Mouse (Mus musculus): ENCODE data around the gene Acoxl. TPM values are rescaled to one million over a fixed set of nuclear protein-coding genes. Genes with fewer than 3 reads are reported as not detected.
A peak's percentile ranks its signal among the peaks of the same experiment; 100 is the strongest.

Gene Acoxl
- polyA plus RNA-seq, 1 experiment, result not detected

GRCm38 (mm10) chr2:128123921-128124683 lies 285.4 kb downstream of the Acoxl start:
- 29% methylated on average over 23 of the region's 23 CpGs for WGBS
- Histone ChIP-seq H3K4me1 (ENCODE audit: control insufficient read depth, insufficient read depth, low read length) (peaks cover 9% of the 10 kb centered on the region), H3K27me3 (replicated peaks; ENCODE audit: control insufficient read depth, insufficient read depth, low read length) (no peaks in the 10 kb centered on the region), H3K36me3 (ENCODE audit: control insufficient read depth, insufficient read depth, low read length) (no peaks in the 10 kb centered on the region), H3K27ac (ENCODE audit: insufficient read depth, low read depth, low read length) (no peak overlapping the region), H3K4me3 (ENCODE audit: insufficient read depth, low read depth, low read length) (no peak overlapping the region)
- peak; percentile 17 for DNase-seq
- TF ChIP-seq POLR2A (IDR thresholded peaks at IDR 0.05; ENCODE audit: low read depth, low read length), result no peak
- no peak for TF ChIP-seq CTCF (conservative IDR thresholded peaks at IDR 0.05; ENCODE audit: insufficient read depth, insufficient read length, low read depth, low read length)

- no peak for DNase-seq
- no peaks in the 10 kb centered on the region for H3K36me3 ChIP-seq (ENCODE audit: control insufficient read depth, insufficient read depth, low read length)
- H3K27ac ChIP-seq (ENCODE audit: insufficient read depth, low read depth, low read length), result no peak overlapping the region
- H3K27me3 ChIP-seq (replicated peaks; ENCODE audit: control insufficient read depth, insufficient read depth, low read length), result no peaks in the 10 kb centered on the region
- no peak overlapping the region for H3K4me3 ChIP-seq (ENCODE audit: insufficient read depth, low read depth, low read length)
- H3K4me1 ChIP-seq (ENCODE audit: control insufficient read depth, insufficient read depth, low read length), result peaks cover 9% of the 10 kb centered on the region
- TF ChIP-seq POLR2A (IDR thresholded peaks at IDR 0.05; ENCODE audit: low read depth, low read length) (no peak), CTCF (conservative IDR thresholded peaks at IDR 0.05; ENCODE audit: insufficient read depth, insufficient read length, low read depth, low read length) (no peak)
- 61% methylated on average over 15 of the region's 15 CpGs for WGBS
Observed at GRCm38 (mm10) chr2:128124693-128125092, 286.0 kb downstream of the Acoxl start.

- peak within 1 kb of the TSS; percentile 52 for H3K4me3 ChIP-seq (ENCODE audit: insufficient read depth, low read depth, low read length)
- under 1% methylated on average over 75 of the region's 76 CpGs for WGBS
- peak; percentile 98 for DNase-seq
- no peaks in the 10 kb centered on the region for H3K27me3 ChIP-seq (replicated peaks; ENCODE audit: control insufficient read depth, insufficient read depth, low read length)
- TF ChIP-seq POLR2A (IDR thresholded peaks at IDR 0.05; ENCODE audit: low read depth, low read length) (peak; percentile 99), CTCF (conservative IDR thresholded peaks at IDR 0.05; ENCODE audit: insufficient read depth, insufficient read length, low read depth, low read length) (peak; percentile 39)
- H3K4me1 ChIP-seq (ENCODE audit: control insufficient read depth, insufficient read depth, low read length), result peaks cover 9% of the 10 kb centered on the region
- H3K36me3 ChIP-seq (ENCODE audit: control insufficient read depth, insufficient read depth, low read length), result no peaks in the 10 kb centered on the region
- H3K27ac ChIP-seq (ENCODE audit: insufficient read depth, low read depth, low read length), result peak within 1 kb of the TSS; percentile 36
Observed at GRCm38 (mm10) chr2:128125635-128126470, 287.2 kb downstream of the Acoxl start, which contains the start of gene Bcl2l11. TSS of gene Bcl2l11 (plus strand) at chr2:128126038.

GRCm38 (mm10) chr2:128126591-128127051 lies 287.9 kb downstream of the Acoxl start:
- Histone ChIP-seq H3K27me3 (replicated peaks; ENCODE audit: control insufficient read depth, insufficient read depth, low read length) (no peaks in the 10 kb centered on the region), H3K27ac (ENCODE audit: insufficient read depth, low read depth, low read length) (no peak overlapping the region; the same call in 1 of the 2 replicates), H3K4me3 (ENCODE audit: insufficient read depth, low read depth, low read length) (peak overlapping the region; percentile 52), H3K36me3 (ENCODE audit: control insufficient read depth, insufficient read depth, low read length) (no peaks in the 10 kb centered on the region), H3K4me1 (ENCODE audit: control insufficient read depth, insufficient read depth, low read length) (peaks cover 9% of the 10 kb centered on the region)
- DNase-seq, result no peak
- TF ChIP-seq CTCF (conservative IDR thresholded peaks at IDR 0.05; ENCODE audit: insufficient read depth, insufficient read length, low read depth, low read length) (no peak), POLR2A (IDR thresholded peaks at IDR 0.05; ENCODE audit: low read depth, low read length) (no peak)
- WGBS, result under 1% methylated on average over 35 of the region's 35 CpGs

- H3K27ac ChIP-seq (ENCODE audit: insufficient read depth, low read depth, low read length), result peak overlapping the region; percentile 63; the same call in 1 of the 2 replicates
- TF ChIP-seq POLR2A (IDR thresholded peaks at IDR 0.05; ENCODE audit: low read depth, low read length) (peak; percentile 6), CTCF (conservative IDR thresholded peaks at IDR 0.05; ENCODE audit: insufficient read depth, insufficient read length, low read depth, low read length) (no peak)
- DNase-seq, result peak; percentile 98
- no peaks in the 10 kb centered on the region for H3K27me3 ChIP-seq (replicated peaks; ENCODE audit: control insufficient read depth, insufficient read depth, low read length)
- peaks cover 9% of the 10 kb centered on the region for H3K4me1 ChIP-seq (ENCODE audit: control insufficient read depth, insufficient read depth, low read length)
- WGBS, result under 1% methylated on average over 67 of the region's 67 CpGs
- H3K4me3 ChIP-seq (ENCODE audit: insufficient read depth, low read depth, low read length), result peak overlapping the region; percentile 52
- H3K36me3 ChIP-seq (ENCODE audit: control insufficient read depth, insufficient read depth, low read length), result no peaks in the 10 kb centered on the region
Observed at GRCm38 (mm10) chr2:128127121-128127671, 288.5 kb downstream of the Acoxl start.

- WGBS, result under 1% methylated on average over 48 of the region's 48 CpGs
- Histone ChIP-seq H3K27me3 (replicated peaks; ENCODE audit: control insufficient read depth, insufficient read depth, low read length) (no peaks in the 10 kb centered on the region), H3K4me3 (ENCODE audit: insufficient read depth, low read depth, low read length) (peak overlapping the region; percentile 52), H3K36me3 (ENCODE audit: control insufficient read depth, insufficient read depth, low read length) (no peaks in the 10 kb centered on the region), H3K27ac (ENCODE audit: insufficient read depth, low read depth, low read length) (peak overlapping the region; percentile 63), H3K4me1 (ENCODE audit: control insufficient read depth, insufficient read depth, low read length) (peaks cover 9% of the 10 kb centered on the region)
- peak; percentile 93 for DNase-seq
- TF ChIP-seq POLR2A (IDR thresholded peaks at IDR 0.05; ENCODE audit: low read depth, low read length) (no peak), CTCF (conservative IDR thresholded peaks at IDR 0.05; ENCODE audit: insufficient read depth, insufficient read length, low read depth, low read length) (no peak)
Observed at GRCm38 (mm10) chr2:128127691-128128292, 289.1 kb downstream of the Acoxl start.
